Mouse (Mus musculus) CH12.LX (cell line): ENCODE measurements around the gene Pde4d.

Experiments used
- CTCF ChIP-seq, 2 experiments: IDR thresholded peaks in 1 of 2; conservative IDR thresholded peaks in 1 of 2; 2 replicates each; pipeline ENCODE4 v1.5.1; 2011 to 2012; ENCODE audit warnings: low read depth in 2 of 2, low read length in 2 of 2, improper control_type of control experiment in 1 of 2, inconsistent platforms in 1 of 2, mild to moderate bottlenecking in 1 of 2, moderate library complexity in 1 of 2
- EP300 ChIP-seq: IDR thresholded peaks from 2 replicates; pipeline ENCODE4 v1.6.1; 2011; ENCODE audit warnings: low read length, improper control_type of control experiment
- HCFC1 ChIP-seq: IDR thresholded peaks from 2 replicates; pipeline ENCODE4 v1.6.1; 2012; ENCODE audit warnings: low read depth, mild to moderate bottlenecking, inconsistent platforms, low read length, improper control_type of control experiment
- MAZ ChIP-seq: IDR thresholded peaks from 2 replicates; pipeline ENCODE4 v1.6.1; 2012; ENCODE audit warnings: low read depth, mild to moderate bottlenecking, inconsistent platforms, low read length, improper control_type of control experiment, moderate library complexity
- PAX5 ChIP-seq: IDR thresholded peaks from 2 replicates; pipeline ENCODE4 v1.6.1; 2012; ENCODE audit warnings: low read length, inconsistent platforms, mixed read lengths
- POLR2A ChIP-seq: IDR thresholded peaks from 2 replicates; pipeline ENCODE4 v1.6.1; 2011; ENCODE audit warnings: low read depth, mild to moderate bottlenecking, improper control_type of control experiment, low read length
- POLR2AphosphoS2 ChIP-seq: IDR thresholded peaks from 2 replicates; pipeline ENCODE4 v1.6.1; 2011; ENCODE audit warnings: low read depth, low read length, improper control_type of control experiment
- RCOR1 ChIP-seq: conservative IDR thresholded peaks from 2 replicates; pipeline ENCODE4 v1.6.1; 2012; ENCODE audit warnings: low read depth, mild to moderate bottlenecking, inconsistent platforms, low read length, improper control_type of control experiment
- SIN3A ChIP-seq: IDR thresholded peaks from 2 replicates; pipeline ENCODE4 v1.6.1; 2012; ENCODE audit warnings: low read length, improper control_type of control experiment, inconsistent platforms
- SMC3 ChIP-seq: IDR thresholded peaks from 2 replicates; pipeline ENCODE4 v1.6.1; 2011; ENCODE audit warnings: low read depth, low read length, improper control_type of control experiment
- TCF12 ChIP-seq: IDR thresholded peaks from 2 replicates; pipeline ENCODE4 v1.6.1; 2014; ENCODE audit warnings: low read depth, mild to moderate bottlenecking, inconsistent platforms, low read length, improper control_type of control experiment
- USF2 ChIP-seq: conservative IDR thresholded peaks from 2 replicates; pipeline ENCODE4 v1.6.1; 2011; ENCODE audit warnings: low read depth, low read length, improper control_type of control experiment
- ZKSCAN1 ChIP-seq: IDR thresholded peaks from 2 replicates; pipeline ENCODE4 v1.6.1; 2012; ENCODE audit warnings: low read depth, inconsistent platforms, low read length, improper control_type of control experiment, borderline replicate concordance
- ZNF384 ChIP-seq: IDR thresholded peaks from 2 replicates; pipeline ENCODE4 v1.6.1; 2012; ENCODE audit warnings: low read depth, low read length, improper control_type of control experiment, inconsistent platforms

DNA sequence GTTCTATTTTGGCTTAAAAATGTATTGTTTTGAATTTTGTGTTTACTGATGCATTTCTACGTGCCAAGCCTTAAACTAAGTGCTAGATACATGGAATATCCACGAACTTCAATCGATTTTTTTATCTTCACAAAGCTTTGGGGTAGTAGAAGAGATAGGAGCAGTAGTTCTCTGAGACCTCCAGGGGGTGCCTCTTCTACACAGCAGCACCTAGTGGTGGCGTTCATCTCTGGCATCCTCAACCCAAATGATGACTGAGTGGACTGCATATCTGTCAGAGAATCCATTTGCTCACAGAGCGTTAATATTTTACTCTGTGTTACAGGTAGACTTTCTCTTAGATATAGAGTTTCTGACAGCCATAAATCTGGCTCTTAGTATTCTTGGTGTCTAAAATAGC is 272.5 kb downstream of the Pde4d start:
- TF ChIP-seq CTCF (conservative IDR thresholded peaks at IDR 0.05 in 1 of 2, IDR thresholded peaks at IDR 0.05 in 1 of 2; ENCODE audit: low read depth in 2 of 2, low read length in 2 of 2) (peak; percentile 25 to 98; a peak in 2 of 4 replicates), EP300 (no peak), USF2 (no peak), POLR2A (no peak), SIN3A (no peak), TCF12 (no peak), RCOR1 (no peak), ZKSCAN1 (no peak), HCFC1 (no peak), SMC3 (peak; percentile 81), MAZ (no peak), ZNF384 (no peak), POLR2AphosphoS2 (no peak), PAX5 (no peak)
